ENCODE assay signal across 42 mouse cellular contexts in the genomic region with DNA sequence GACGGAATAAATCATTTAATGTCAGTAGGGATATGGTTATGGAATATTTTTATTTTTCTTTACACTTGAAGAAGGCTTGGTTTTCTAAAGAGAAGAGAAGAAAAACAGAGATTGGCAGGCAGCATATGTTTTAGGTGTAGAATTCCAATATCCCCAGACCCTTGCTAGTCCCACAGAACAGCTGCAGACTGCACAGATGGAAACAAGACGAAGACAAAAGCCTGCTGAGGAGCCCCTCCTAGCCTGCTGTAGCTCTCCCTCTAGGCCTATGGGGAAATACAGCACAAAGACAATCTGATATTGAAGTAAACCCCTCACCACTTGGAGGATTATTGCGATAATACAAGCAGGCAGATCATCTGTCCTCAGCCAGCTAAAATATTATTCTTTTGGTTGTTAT. TPM values are rescaled to one million over a fixed set of nuclear protein-coding genes. Genes with fewer than 3 reads are reported as not detected.
DNase-seq lines count a peak whose midpoint lies in the region; ATAC-seq and TF ChIP-seq lines count a peak whose summit lies in the region.
"Had no signal": no experiment of that assay in that cellular context is flagged by ENCODE, and none has a peak within 500 bp of the region (broad histone marks: within the 10 kb centered on the region; RNA-seq: fewer than 3 reads in every experiment).

No protein-coding gene starts in this region.

- no peaks in the 10 kb centered on the region for H3K9me3 ChIP-seq in embryonic facial prominence, embryonic 12.5 days
- H3K9me3 ChIP-seq in embryonic facial prominence, embryonic 10.5 days, result no peaks in the 10 kb centered on the region
- no peaks in the 10 kb centered on the region for H3K9me3 ChIP-seq in hindbrain, embryonic 12.5 days (replicated peaks)
- H3K9me3 ChIP-seq in hindbrain, postnatal 0 days (ENCODE audit: low read length), result no peaks in the 10 kb centered on the region
- H3K9me3 ChIP-seq in embryonic facial prominence, embryonic 15.5 days (replicated peaks), result no peaks in the 10 kb centered on the region
- H3K9me3 ChIP-seq: embryonic facial prominence, embryonic 13.5 days; forebrain, embryonic 13.5 days; heart, embryonic 13.5 days; hindbrain, embryonic 15.5 days; intestine, embryonic 15.5 days; liver, embryonic 12.5 days; megakaryocyte, embryonic 14.5 days; midbrain, embryonic 12.5 days; neural tube, embryonic 12.5 days had no signal

- H3ac ChIP-seq in myocyte (ENCODE audit: control insufficient read depth, insufficient read length), result no peak overlapping the region

- H3K4me1 ChIP-seq in embryonic facial prominence, embryonic 12.5 days, result no peaks in the 10 kb centered on the region
- no peaks in the 10 kb centered on the region for H3K4me1 ChIP-seq in embryonic facial prominence, embryonic 10.5 days
- 0 out of 2 replicates have a peak, but pooled peaks cover 2% of the 10 kb centered on the region for H3K4me1 ChIP-seq in hindbrain, embryonic 12.5 days
- H3K4me1 ChIP-seq in hindbrain, postnatal 0 days (ENCODE audit: insufficient read depth, low read length), result no peaks in the 10 kb centered on the region
- peaks cover 10% of the 10 kb centered on the region for H3K4me1 ChIP-seq in embryonic facial prominence, embryonic 15.5 days
- H3K4me1 ChIP-seq: embryonic facial prominence, embryonic 13.5 days; heart, embryonic 13.5 days; hindbrain, embryonic 15.5 days; intestine, embryonic 15.5 days; liver, embryonic 12.5 days; megakaryocyte, embryonic 14.5 days; neural tube, embryonic 12.5 days had no signal

- no peak for DNase-seq in embryonic facial prominence, embryonic 10.5 days (ENCODE audit: low spot score)
- no peak for DNase-seq in hindbrain, postnatal 0 days (ENCODE audit: low spot score)
- no peak for DNase-seq in cerebellum, adult 18-20 months
- no peak for DNase-seq in c-Kit-positive CD71-positive TER-119-positive erythroid progenitor cells, embryonic 14.5 days (ENCODE audit: low spot score)
- DNase-seq: adrenal gland, adult 2 months; adrenal gland, postnatal 36 days; cerebellum, adult 9-10 months; cerebellum, postnatal 36 days; gastrocnemius, adult 2 months; heart, adult 2 months; heart, postnatal 10 days; kidney, adult 8-10 months; kidney, postnatal 10 days; left cerebral cortex, postnatal 4 days; lung, adult 18-20 months; lung, postnatal 4 days; right cerebral cortex, adult 18-20 months; right cerebral cortex, postnatal 4 days; thymus, postnatal 4 days had no signal

- no peak overlapping the region for H3K4me2 ChIP-seq in embryonic facial prominence, embryonic 12.5 days (replicated peaks)
- H3K4me2 ChIP-seq in hindbrain, embryonic 12.5 days (replicated peaks), result no peak overlapping the region
- H3K4me2 ChIP-seq in hindbrain, postnatal 0 days (ENCODE audit: low read depth, low read length), result no peak overlapping the region
- H3K4me2 ChIP-seq in embryonic facial prominence, embryonic 15.5 days (replicated peaks), result no peak overlapping the region
- H3K4me2 ChIP-seq in myocyte (ENCODE audit: low read depth), result peak overlapping the region; percentile 26
- H3K4me2 ChIP-seq: embryonic facial prominence, embryonic 13.5 days; forebrain, embryonic 13.5 days; heart, embryonic 13.5 days; hindbrain, embryonic 15.5 days; intestine, embryonic 15.5 days; liver, embryonic 12.5 days; midbrain, embryonic 12.5 days; neural tube, embryonic 12.5 days had no signal

- 62% methylated on average over 3 of the region's 3 CpGs for WGBS in embryonic facial prominence, embryonic 12.5 days
- 74% methylated on average over 3 of the region's 3 CpGs for WGBS in embryonic facial prominence, embryonic 10.5 days
- 64% methylated on average over 3 of the region's 3 CpGs for WGBS in hindbrain, embryonic 12.5 days
- 59% methylated on average over 3 of the region's 3 CpGs for WGBS in hindbrain, postnatal 0 days
- 49% methylated on average over 3 of the region's 3 CpGs for WGBS in embryonic facial prominence, embryonic 15.5 days

- H3K4me3 ChIP-seq in embryonic facial prominence, embryonic 12.5 days, result no peak overlapping the region
- H3K4me3 ChIP-seq in embryonic facial prominence, embryonic 10.5 days, result no peak overlapping the region
- H3K4me3 ChIP-seq in hindbrain, embryonic 12.5 days, result no peak overlapping the region
- no peak overlapping the region for H3K4me3 ChIP-seq in hindbrain, postnatal 0 days (ENCODE audit: low read length)
- no peak overlapping the region for H3K4me3 ChIP-seq in embryonic facial prominence, embryonic 15.5 days (replicated peaks)
- no peak overlapping the region for H3K4me3 ChIP-seq in myocyte
- H3K4me3 ChIP-seq: embryonic facial prominence, embryonic 13.5 days; forebrain, embryonic 13.5 days; gastrocnemius, adult 2 months; heart, adult 2 months; heart, embryonic 13.5 days; hindbrain, embryonic 15.5 days; intestine, embryonic 15.5 days; liver, embryonic 12.5 days; megakaryocyte, embryonic 14.5 days; midbrain, embryonic 12.5 days; neural tube, embryonic 12.5 days had no signal

- no peak overlapping the region for H3K9ac ChIP-seq in embryonic facial prominence, embryonic 12.5 days
- no peak overlapping the region for H3K9ac ChIP-seq in hindbrain, embryonic 12.5 days
- no peak overlapping the region for H3K9ac ChIP-seq in hindbrain, postnatal 0 days (replicated peaks; ENCODE audit: low read length)
- no peak overlapping the region for H3K9ac ChIP-seq in embryonic facial prominence, embryonic 15.5 days
- H3K9ac ChIP-seq: embryonic facial prominence, embryonic 13.5 days; forebrain, embryonic 13.5 days; heart, embryonic 13.5 days; hindbrain, embryonic 15.5 days; intestine, embryonic 15.5 days; liver, embryonic 12.5 days; midbrain, embryonic 12.5 days; neural tube, embryonic 12.5 days had no signal

- no peaks in the 10 kb centered on the region for H3K79me2 ChIP-seq in myocyte (ENCODE audit: control insufficient read depth, insufficient read depth)

- no peak for TF ChIP-seq POLR2A in myocyte (IDR thresholded peaks at IDR 0.05; ENCODE audit: insufficient read length, low read depth)

- H3K27me3 ChIP-seq in embryonic facial prominence, embryonic 12.5 days, result no peaks in the 10 kb centered on the region
- no peaks in the 10 kb centered on the region for H3K27me3 ChIP-seq in embryonic facial prominence, embryonic 10.5 days (replicated peaks; ENCODE audit: low read depth, poor library complexity, severe bottlenecking)
- no peaks in the 10 kb centered on the region for H3K27me3 ChIP-seq in hindbrain, embryonic 12.5 days
- no peaks in the 10 kb centered on the region for H3K27me3 ChIP-seq in hindbrain, postnatal 0 days (ENCODE audit: insufficient read depth, low read length)
- H3K27me3 ChIP-seq in embryonic facial prominence, embryonic 15.5 days, result no peaks in the 10 kb centered on the region
- peaks cover 12% of the 10 kb centered on the region for H3K27me3 ChIP-seq in myocyte (ENCODE audit: control insufficient read depth, insufficient read depth, insufficient read length)
- H3K27me3 ChIP-seq: CH12.LX; embryonic facial prominence, embryonic 13.5 days; forebrain, embryonic 13.5 days; heart, embryonic 13.5 days; hindbrain, embryonic 15.5 days; intestine, embryonic 15.5 days; liver, embryonic 12.5 days; midbrain, embryonic 12.5 days; neural tube, embryonic 12.5 days had no signal

- 0 out of 2 replicates have a peak, but pooled peaks have one; percentile 67 for ATAC-seq in embryonic facial prominence, embryonic 12.5 days (ENCODE audit: insufficient number of reproducible peaks, insufficient read depth, low FRiP score, low TSS enrichment)
- 0 out of 2 replicates have a peak, but pooled peaks have one; percentile 61 for ATAC-seq in hindbrain, embryonic 12.5 days (ENCODE audit: low FRiP score)
- ATAC-seq in hindbrain, postnatal 0 days, result no peak
- no peak; the same call in 1 of the 2 replicates for ATAC-seq in embryonic facial prominence, embryonic 15.5 days (ENCODE audit: insufficient number of reproducible peaks, low FRiP score, low TSS enrichment, low read depth)
- ATAC-seq: activated CD4-positive, CD25-positive, alpha-beta regulatory T cell, adult 4 months; forebrain, embryonic 13.5 days; intestine, embryonic 15.5 days; liver, embryonic 12.5 days had no signal

- TF ChIP-seq CTCF in hindbrain, postnatal 0 days (IDR thresholded peaks at IDR 0.05; ENCODE audit: low read depth), result no peak

- H3K36me3 ChIP-seq in embryonic facial prominence, embryonic 12.5 days, result no peaks in the 10 kb centered on the region
- no peaks in the 10 kb centered on the region for H3K36me3 ChIP-seq in embryonic facial prominence, embryonic 10.5 days (replicated peaks)
- H3K36me3 ChIP-seq in hindbrain, embryonic 12.5 days, result no peaks in the 10 kb centered on the region
- H3K36me3 ChIP-seq in hindbrain, postnatal 0 days (ENCODE audit: insufficient read depth, low read length), result no peaks in the 10 kb centered on the region
- H3K36me3 ChIP-seq in embryonic facial prominence, embryonic 15.5 days, result no peaks in the 10 kb centered on the region
- H3K36me3 ChIP-seq in myocyte (ENCODE audit: control insufficient read depth, insufficient read depth), result no peaks in the 10 kb centered on the region
- H3K36me3 ChIP-seq: embryonic facial prominence, embryonic 13.5 days; heart, embryonic 13.5 days; hindbrain, embryonic 15.5 days; intestine, embryonic 15.5 days; liver, embryonic 12.5 days; midbrain, embryonic 12.5 days; neural tube, embryonic 12.5 days had no signal

- peak overlapping the region; percentile 17; the same call in 1 of the 2 replicates for H3K27ac ChIP-seq in embryonic facial prominence, embryonic 12.5 days
- no peak overlapping the region for H3K27ac ChIP-seq in embryonic facial prominence, embryonic 10.5 days (replicated peaks)
- no peak overlapping the region for H3K27ac ChIP-seq in hindbrain, embryonic 12.5 days
- no peak overlapping the region for H3K27ac ChIP-seq in hindbrain, postnatal 0 days
- H3K27ac ChIP-seq in embryonic facial prominence, embryonic 15.5 days (replicated peaks), result peak overlapping the region; percentile 58
- H3K27ac ChIP-seq: embryonic facial prominence, embryonic 13.5 days; forebrain, embryonic 13.5 days; gastrocnemius, adult 2 months; heart, adult 2 months; heart, embryonic 13.5 days; hindbrain, embryonic 15.5 days; intestine, embryonic 15.5 days; liver, embryonic 12.5 days; midbrain, embryonic 12.5 days; neural tube, embryonic 12.5 days had no signal

RNA-seq across cellular contexts. Expression of gene Zc2hc1b, which starts 27.4 kb away (rescaled TPM):
- polyA plus RNA-seq in embryonic facial prominence, embryonic 12.5 days (2016; fragmentation: Nextera tagmentation; extraction: Ambion mirVana), result not detected in 2 replicates
- polyA plus RNA-seq in embryonic facial prominence, embryonic 10.5 days (2016; fragmentation: Nextera tagmentation; extraction: Ambion mirVana), result not detected in 2 replicates
- not detected in 2 replicates for polyA plus RNA-seq in hindbrain, embryonic 12.5 days (2016; fragmentation: Nextera tagmentation; extraction: Ambion mirVana)
- total RNA-seq in hindbrain, postnatal 0 days (2014; rRNA removed), result not detected in 2 replicates
- not detected in 2 replicates for polyA plus RNA-seq in hindbrain, postnatal 0 days (2015; fragmentation: Nextera tagmentation; extraction: Ambion mirVana)
- not detected in 2 replicates for polyA plus RNA-seq in embryonic facial prominence, embryonic 15.5 days (2015; fragmentation: Nextera tagmentation; extraction: Ambion mirVana)
- not detected for polyA plus RNA-seq in myocyte (2012; fragmentation: generic; extraction: Trizol)
- total RNA-seq: adrenal gland, adult 2 months; adrenal gland, postnatal 36 days; CH12.LX; ES-E14; gastrocnemius, adult 2 months; gastrocnemius, postnatal 4 days; heart, adult 2 months; heart, postnatal 10 days; layer of hippocampus, postnatal 36 days; left cerebral cortex, postnatal 4 days had no signal
- polyA plus RNA-seq: activated CD4-positive, CD25-positive, alpha-beta regulatory T cell, adult 4 months; adrenal gland, adult 2 months; C2C12; embryonic facial prominence, embryonic 13.5 days; forebrain, embryonic 13.5 days; heart, adult 2 months; heart, embryonic 13.5 days; hindbrain, embryonic 15.5 days; intestine, embryonic 15.5 days; large intestine, adult 2 months; liver, embryonic 12.5 days; lung, postnatal 0 days; midbrain, embryonic 12.5 days; neural tube, embryonic 12.5 days; spleen, adult 2 months; thymus, postnatal 0 days had no signal

RNA-seq across cellular contexts. Expression of gene Ltv1, which starts 42.5 kb away (rescaled TPM):
- polyA plus RNA-seq in embryonic facial prominence, embryonic 12.5 days (2016; fragmentation: Nextera tagmentation; extraction: Ambion mirVana), result 64.9 and 68.4 TPM in 2 replicates
- 70.9 and 72.0 TPM in 2 replicates for polyA plus RNA-seq in embryonic facial prominence, embryonic 10.5 days (2016; fragmentation: Nextera tagmentation; extraction: Ambion mirVana)
- polyA plus RNA-seq in hindbrain, embryonic 12.5 days (2016; fragmentation: Nextera tagmentation; extraction: Ambion mirVana), result 47.1 and 48.0 TPM in 2 replicates
- total RNA-seq in hindbrain, postnatal 0 days (2014; rRNA removed), result 9.9 and 14.9 TPM in 2 replicates
- polyA plus RNA-seq in hindbrain, postnatal 0 days (2015; fragmentation: Nextera tagmentation; extraction: Ambion mirVana), result 25.6 and 28.2 TPM in 2 replicates
- polyA plus RNA-seq in embryonic facial prominence, embryonic 15.5 days (2015; fragmentation: Nextera tagmentation; extraction: Ambion mirVana), result 69.2 and 70.2 TPM in 2 replicates
- polyA plus RNA-seq in myocyte (2012; fragmentation: generic; extraction: Trizol), result 22.0 TPM

Comparison
In these comparisons a context has a peak if more than half of its experiments do, and no peak if none do; other contexts are left out.
1. ATAC-seq: peak in embryonic facial prominence, embryonic 12.5 days (single experiment) and hindbrain, embryonic 12.5 days (single experiment); none in hindbrain, postnatal 0 days (single experiment) and embryonic facial prominence, embryonic 15.5 days (single experiment).
2. H3K27ac ChIP-seq: peak in embryonic facial prominence, embryonic 12.5 days (single experiment) and embryonic facial prominence, embryonic 15.5 days (single experiment); none in embryonic facial prominence, embryonic 10.5 days (single experiment), hindbrain, embryonic 12.5 days (single experiment) and hindbrain, postnatal 0 days (single experiment).